In genomic region chr2:119743808-119744162, GRCm38 (mm10) we compare ENCODE assay signal across 10 mouse cellular contexts. TPM values are rescaled to one million over a fixed set of nuclear protein-coding genes. Genes with fewer than 3 reads are reported as not detected.
DNase-seq lines count a peak whose midpoint lies in the region; ATAC-seq and TF ChIP-seq lines count a peak whose summit lies in the region.
"Had no signal": no experiment of that assay in that cellular context is flagged by ENCODE, and none has a peak within 500 bp of the region (broad histone marks: within the 10 kb centered on the region; RNA-seq: fewer than 3 reads in every experiment).

No protein-coding gene starts in this region.

- no peaks in the 10 kb centered on the region for H3K4me1 ChIP-seq in forebrain, postnatal 0 days (ENCODE audit: insufficient read depth)
- H3K4me1 ChIP-seq in liver, postnatal 0 days (ENCODE audit: insufficient read depth): peaks cover 40% of the 10 kb centered on the region
- H3K4me1 ChIP-seq in small intestine, adult 2 months (ENCODE audit: control insufficient read depth, insufficient read depth, insufficient read length, low read length): peaks cover 21% of the 10 kb centered on the region

- TF ChIP-seq EP300 in liver, postnatal 0 days (IDR thresholded peaks at IDR 0.05; ENCODE audit: low read depth): no peak

- H3K4me2 ChIP-seq in forebrain, postnatal 0 days (ENCODE audit: low read depth): peak overlapping the region; percentile 89
- peak overlapping the region; percentile 100 for H3K4me2 ChIP-seq in liver, postnatal 0 days (ENCODE audit: low read depth, low read length)

- no peaks in the 10 kb centered on the region for H3K36me3 ChIP-seq in forebrain, postnatal 0 days (ENCODE audit: insufficient read depth)
- no peaks in the 10 kb centered on the region for H3K36me3 ChIP-seq in liver, postnatal 0 days (replicated peaks; ENCODE audit: insufficient read depth, low read length)
- no peaks in the 10 kb centered on the region for H3K36me3 ChIP-seq in small intestine, adult 2 months (ENCODE audit: control insufficient read depth, insufficient read depth, low read length)

- no peak for TF ChIP-seq POLR2A in small intestine, adult 2 months (IDR thresholded peaks at IDR 0.05; ENCODE audit: low read depth, low read length)

- peak overlapping the region; percentile 98 for H3K27ac ChIP-seq in layer of hippocampus, adult 2 months
- H3K27ac ChIP-seq in forebrain, postnatal 0 days (ENCODE audit: low read depth, low read length): no peak overlapping the region
- no peak overlapping the region for H3K27ac ChIP-seq in liver, postnatal 0 days (ENCODE audit: low read depth)
- H3K27ac ChIP-seq in small intestine, adult 2 months (ENCODE audit: insufficient read depth, low read depth, low read length): peak overlapping the region; percentile 97

- peaks cover 30% of the 10 kb centered on the region for H3K27me3 ChIP-seq in forebrain, postnatal 0 days (ENCODE audit: insufficient read depth, low read length)
- peaks cover 25% of the 10 kb centered on the region for H3K27me3 ChIP-seq in liver, postnatal 0 days (ENCODE audit: insufficient read depth, low read length)
- no peaks in the 10 kb centered on the region for H3K27me3 ChIP-seq in small intestine, adult 2 months (ENCODE audit: control insufficient read depth, insufficient read depth, low read length)

- peak; percentile 7; the same call in 1 of the 2 replicates for ATAC-seq in forebrain, postnatal 0 days
- ATAC-seq in liver, postnatal 0 days: no peak
- ATAC-seq in frontal cortex, adult (ENCODE audit: low TSS enrichment): no peak
- ATAC-seq: Patski had no signal

- no peak for DNase-seq in layer of hippocampus, adult 2 months (ENCODE audit: low spot score in 2 of 2)
- DNase-seq in layer of hippocampus, adult 9-10 months (ENCODE audit: low spot score): no peak
- peak; percentile 20 for DNase-seq in forebrain, postnatal 0 days
- no peak for DNase-seq in liver, postnatal 0 days
- DNase-seq in cerebellum, adult 8-10 months: no peak
- no peak for DNase-seq in right cerebral cortex, postnatal 4 days

- no peaks in the 10 kb centered on the region for H3K9me3 ChIP-seq in forebrain, postnatal 0 days (ENCODE audit: low read length)
- no peaks in the 10 kb centered on the region for H3K9me3 ChIP-seq in liver, postnatal 0 days (ENCODE audit: low read length)

- 10% methylated on average over 22 of the region's 22 CpGs for WGBS in forebrain, postnatal 0 days
- 13% methylated on average over 22 of the region's 22 CpGs for WGBS in liver, postnatal 0 days (ENCODE audit: insufficient replicate concordance)
- WGBS in small intestine, adult 2 months: 16% methylated on average over 22 of the region's 22 CpGs

- no peak overlapping the region for H3K9ac ChIP-seq in forebrain, postnatal 0 days
- H3K9ac ChIP-seq in liver, postnatal 0 days (replicated peaks): no peak overlapping the region

- no peak for TF ChIP-seq CTCF in layer of hippocampus, adult 2 months (conservative IDR thresholded peaks at IDR 0.05)
- TF ChIP-seq CTCF in forebrain, postnatal 0 days (IDR thresholded peaks at IDR 0.05; ENCODE audit: low read depth): no peak
- TF ChIP-seq CTCF in liver, postnatal 0 days (IDR thresholded peaks at IDR 0.05; ENCODE audit: low read depth): no peak
- TF ChIP-seq CTCF in small intestine, adult 2 months (IDR thresholded peaks at IDR 0.05; ENCODE audit: extremely low read depth, insufficient read length, insufficient replicate concordance, low read depth, low read length): no peak

- H3K4me3 ChIP-seq in layer of hippocampus, adult 2 months: peak overlapping the region; percentile 76
- peak overlapping the region; percentile 54 for H3K4me3 ChIP-seq in forebrain, postnatal 0 days (ENCODE audit: low read depth, low read length)
- H3K4me3 ChIP-seq in liver, postnatal 0 days (ENCODE audit: low read depth, low read length): peak overlapping the region; percentile 31
- peak overlapping the region; percentile 77 for H3K4me3 ChIP-seq in small intestine, adult 2 months (ENCODE audit: low read depth, low read length)

RNA-seq across cellular contexts. Expression of gene Itpka, which starts 1.6 kb away (rescaled TPM):
- 100 to 1,000 TPM; 265 to 270 TPM for total RNA-seq in layer of hippocampus, adult 2 months (2021)
- total RNA-seq in forebrain, postnatal 0 days (2014; rRNA removed): 7.4 and 11.9 TPM in 2 replicates
- 7.4 and 8.7 TPM in 2 replicates for polyA plus RNA-seq in forebrain, postnatal 0 days (2015; fragmentation: Nextera tagmentation; extraction: Ambion mirVana)
- 2.7 and 3.6 TPM in 2 replicates for polyA plus RNA-seq in liver, postnatal 0 days (2015; fragmentation: Nextera tagmentation; extraction: Ambion mirVana)
- 21.6 and 39.7 TPM in 2 replicates for polyA plus RNA-seq in small intestine, adult 2 months (2012; rRNA removed)
- total RNA-seq: megakaryocyte-erythroid progenitor cell, adult 5-6 weeks had no signal

RNA-seq across cellular contexts. Expression of gene Ltk, which starts 16.4 kb away (rescaled TPM):
- 10 to 100 TPM; 13.7 to 14.3 TPM for total RNA-seq in layer of hippocampus, adult 2 months (2021)
- total RNA-seq in forebrain, postnatal 0 days (2014; rRNA removed): 1.3 and 1.7 TPM in 2 replicates
- polyA plus RNA-seq in forebrain, postnatal 0 days (2015; fragmentation: Nextera tagmentation; extraction: Ambion mirVana): 0.48 and 0.56 TPM in 2 replicates
- polyA plus RNA-seq in liver, postnatal 0 days (2015; fragmentation: Nextera tagmentation; extraction: Ambion mirVana): 0.13 and 0.16 TPM in 2 replicates
- polyA plus RNA-seq in small intestine, adult 2 months (2012; rRNA removed): 1.8 and 2.0 TPM in 2 replicates
- total RNA-seq: megakaryocyte-erythroid progenitor cell, adult 5-6 weeks had no signal

RNA-seq across cellular contexts. Expression of gene Rpap1, which starts 43.6 kb away (rescaled TPM):
- 10 to 100 TPM; 18.6 to 19.6 TPM for total RNA-seq in layer of hippocampus, adult 2 months (2021)
- total RNA-seq in forebrain, postnatal 0 days (2014; rRNA removed): 18.9 and 20.4 TPM in 2 replicates
- polyA plus RNA-seq in forebrain, postnatal 0 days (2015; fragmentation: Nextera tagmentation; extraction: Ambion mirVana): 8.0 and 9.9 TPM in 2 replicates
- polyA plus RNA-seq in liver, postnatal 0 days (2015; fragmentation: Nextera tagmentation; extraction: Ambion mirVana): 3.7 and 3.9 TPM in 2 replicates
- polyA plus RNA-seq in small intestine, adult 2 months (2012; rRNA removed): 12.8 and 18.2 TPM in 2 replicates

RNA-seq across cellular contexts. Expression of gene Tyro3, which starts 53.7 kb away (rescaled TPM):
- 10 to 100 TPM; 75.5 to 80.8 TPM for total RNA-seq in layer of hippocampus, adult 2 months (2021)
- 46.6 and 47.5 TPM in 2 replicates for total RNA-seq in forebrain, postnatal 0 days (2014; rRNA removed)
- 17.3 and 18.5 TPM in 2 replicates for polyA plus RNA-seq in forebrain, postnatal 0 days (2015; fragmentation: Nextera tagmentation; extraction: Ambion mirVana)
- polyA plus RNA-seq in liver, postnatal 0 days (2015; fragmentation: Nextera tagmentation; extraction: Ambion mirVana): 0.26 and 0.30 TPM in 2 replicates
- polyA plus RNA-seq in small intestine, adult 2 months (2012; rRNA removed): 3.2 and 6.3 TPM in 2 replicates
- total RNA-seq: megakaryocyte-erythroid progenitor cell, adult 5-6 weeks had no signal

Comparison
In these comparisons a context has a peak if more than half of its experiments do, and no peak if none do; other contexts are left out.
1. H3K27ac ChIP-seq: peak in layer of hippocampus, adult 2 months (single experiment) and small intestine, adult 2 months (single experiment); none in forebrain, postnatal 0 days (single experiment) and liver, postnatal 0 days (single experiment).
2. Peak in every context shown above with its lines, with median percentiles within 50 percentile points of each other: H3K4me3 ChIP-seq.